Comparison of ENCODE assay signal across 8 mouse cellular contexts in genomic region chr11:23305673-23306608, GRCm38 (mm10). TPM values are rescaled to one million over a fixed set of nuclear protein-coding genes. Genes with fewer than 3 reads are reported as not detected.
DNase-seq lines count a peak whose midpoint lies in the region; ATAC-seq and TF ChIP-seq lines count a peak whose summit lies in the region.

No protein-coding gene starts in this region.

- under 1% methylated on average over 96 of the region's 98 CpGs for WGBS in cerebellum, adult 2 months
- under 1% methylated on average over 90 of the region's 98 CpGs for WGBS in hindbrain, embryonic 10.5 days
- 1% methylated on average over 59 of the region's 98 CpGs for WGBS in lung, postnatal 0 days

- no peak for TF ChIP-seq RAD21 in MEL (IDR thresholded peaks at IDR 0.05; ENCODE audit: low read depth, low read length)

- DNase-seq in MEL (ENCODE audit: low read depth, low spot score), result peak; percentile 98
- peak; percentile 97 to 98 for DNase-seq in cerebellum, adult 2 months
- DNase-seq in forelimb bud, embryonic 11.5 days (ENCODE audit: low read depth, low spot score), result peak; percentile 94
- DNase-seq in hindbrain, embryonic 10.5 days (ENCODE audit: low spot score), result peak; percentile 97
- peak; percentile 97 for DNase-seq in layer of hippocampus, adult 9-11 months
- peak; percentile 100 for DNase-seq in lung, postnatal 0 days (ENCODE audit: low spot score)
- DNase-seq in ovary, postnatal 14 days (ENCODE audit: low spot score), result peak; percentile 92
- peak; percentile 96 for DNase-seq in thymus, postnatal 14 days

- H3K4me3 ChIP-seq in MEL (ENCODE audit: control insufficient read depth in 1 of 2, insufficient read depth in 1 of 2, low read depth in 2 of 2, low read length in 2 of 2), result peak overlapping the region; percentile 76 to 86
- H3K4me3 ChIP-seq in cerebellum, adult 2 months (replicated peaks; ENCODE audit: insufficient read depth, low read depth, low read length), result peak overlapping the region; percentile 68
- H3K4me3 ChIP-seq in hindbrain, embryonic 10.5 days, result peak overlapping the region; percentile 92
- peak overlapping the region; percentile 94 for H3K4me3 ChIP-seq in lung, postnatal 0 days (ENCODE audit: low read depth, low read length)

- H3K27me3 ChIP-seq in MEL (ENCODE audit: control insufficient read depth in 1 of 2, insufficient read depth in 2 of 2, low read length in 2 of 2), result no peaks in the 10 kb centered on the region
- no peaks in the 10 kb centered on the region for H3K27me3 ChIP-seq in cerebellum, adult 2 months (ENCODE audit: control insufficient read depth, insufficient read depth, low read length)
- no peaks in the 10 kb centered on the region for H3K27me3 ChIP-seq in hindbrain, embryonic 10.5 days (ENCODE audit: insufficient read depth, poor library complexity, severe bottlenecking)
- no peaks in the 10 kb centered on the region for H3K27me3 ChIP-seq in lung, postnatal 0 days (replicated peaks; ENCODE audit: insufficient read depth, low read length)

- H3K9ac ChIP-seq in MEL (ENCODE audit: control insufficient read depth, low read depth, low read length, poor library complexity, severe bottlenecking), result peak overlapping the region; percentile 98
- H3K9ac ChIP-seq in lung, postnatal 0 days (replicated peaks; ENCODE audit: low read depth), result peak overlapping the region; percentile 95

- ATAC-seq in lung, postnatal 0 days, result peak; percentile 98

- H3K4me2 ChIP-seq in lung, postnatal 0 days (replicated peaks; ENCODE audit: low read depth, low read length), result peak overlapping the region; percentile 65

- TF ChIP-seq POLR2A in MEL (IDR thresholded peaks at IDR 0.05; ENCODE audit: control insufficient read depth in 1 of 2, insufficient read depth in 1 of 2, low read depth in 1 of 2, low read length in 2 of 2, poor library complexity in 1 of 2), result peak; percentile 79 to 98
- TF ChIP-seq POLR2A in cerebellum, adult 2 months (IDR thresholded peaks at IDR 0.05; ENCODE audit: borderline replicate concordance, insufficient read depth, low read length), result peak; percentile 54

- H3K9me3 ChIP-seq in MEL (replicated peaks; ENCODE audit: insufficient read depth, low read length), result no peaks in the 10 kb centered on the region
- no peaks in the 10 kb centered on the region for H3K9me3 ChIP-seq in hindbrain, embryonic 10.5 days
- H3K9me3 ChIP-seq in lung, postnatal 0 days (ENCODE audit: low read length), result no peaks in the 10 kb centered on the region

- H3K4me1 ChIP-seq in MEL (ENCODE audit: control insufficient read depth in 1 of 2, insufficient read depth in 2 of 2, low read length in 2 of 2), result peaks cover 3% of the 10 kb centered on the region in 2 experiments; a peak in 3 of 4 replicates
- peaks cover 3% of the 10 kb centered on the region; the same call in 1 of the 2 replicates for H3K4me1 ChIP-seq in cerebellum, adult 2 months (ENCODE audit: control insufficient read depth, insufficient read depth, low read length)
- peaks cover 16% of the 10 kb centered on the region for H3K4me1 ChIP-seq in hindbrain, embryonic 10.5 days (replicated peaks)
- H3K4me1 ChIP-seq in lung, postnatal 0 days (ENCODE audit: insufficient read depth, low read depth, low read length), result peaks cover 8% of the 10 kb centered on the region; the same call in 1 of the 2 replicates

- peaks cover 36% of the 10 kb centered on the region for H3K79me2 ChIP-seq in MEL (ENCODE audit: control insufficient read depth, insufficient read depth, low read length, poor library complexity)

- peak in 1 of 2 experiments; percentile 30; a peak in 2 of 4 replicates for TF ChIP-seq EP300 in MEL (IDR thresholded peaks at IDR 0.05; ENCODE audit: low read depth in 1 of 2, low read length in 2 of 2)
- no peak for TF ChIP-seq EP300 in lung, postnatal 0 days (IDR thresholded peaks at IDR 0.05)

- H3K36me3 ChIP-seq in MEL (ENCODE audit: control insufficient read depth in 1 of 2, insufficient read depth in 2 of 2, low read length in 2 of 2), result peaks cover 3 to 22% of the 10 kb centered on the region in 2 experiments
- H3K36me3 ChIP-seq in hindbrain, embryonic 10.5 days, result no peaks in the 10 kb centered on the region
- H3K36me3 ChIP-seq in lung, postnatal 0 days (ENCODE audit: insufficient read depth, low read length), result no peaks in the 10 kb centered on the region

- no peak for TF ChIP-seq CTCF in MEL (IDR thresholded peaks at IDR 0.05 in 2 of 3, conservative IDR thresholded peaks at IDR 0.05 in 1 of 3; ENCODE audit: control insufficient read depth in 1 of 3, insufficient read depth in 1 of 3, low read depth in 2 of 3, low read length in 3 of 3, poor library complexity in 1 of 3, severe bottlenecking in 1 of 3)
- TF ChIP-seq CTCF in cerebellum, adult 2 months (IDR thresholded peaks at IDR 0.05; ENCODE audit: borderline replicate concordance, insufficient read depth, low read depth, low read length), result no peak
- no peak for TF ChIP-seq CTCF in lung, postnatal 0 days (IDR thresholded peaks at IDR 0.05)

- peak overlapping the region; percentile 98 for H3K27ac ChIP-seq in MEL (ENCODE audit: control insufficient read depth, low read depth, low read length)
- H3K27ac ChIP-seq in cerebellum, adult 2 months (ENCODE audit: insufficient read depth, low read length), result peak overlapping the region; percentile 98
- peak overlapping the region; percentile 99 for H3K27ac ChIP-seq in hindbrain, embryonic 10.5 days
- peak overlapping the region; percentile 98 for H3K27ac ChIP-seq in lung, postnatal 0 days (ENCODE audit: low read length)

TF ChIP-seq in MEL, 35 proteins besides CTCF, POLR2A, EP300 and RAD21:
- TF ChIP-seq KAT2A (conservative IDR thresholded peaks at IDR 0.05; ENCODE audit: low read depth, low read length) (no peak; the same call in 1 of the 2 replicates), NRF1 (IDR thresholded peaks at IDR 0.05; ENCODE audit: insufficient read depth, low read depth, low read length, poor library complexity, severe bottlenecking) (peak; percentile 60), SIN3A (IDR thresholded peaks at IDR 0.05; ENCODE audit: low read length) (peak; percentile 1; the same call in 1 of the 2 replicates), MAFK (IDR thresholded peaks at IDR 0.05; ENCODE audit: borderline replicate concordance, low read depth, low read length) (no peak), E2F4 (IDR thresholded peaks at IDR 0.05; ENCODE audit: borderline replicate concordance, low read depth, low read length) (no peak), POLR2AphosphoS5 (IDR thresholded peaks at IDR 0.05; ENCODE audit: borderline replicate concordance, low read depth, low read length) (no peak), CHD1 (IDR thresholded peaks at IDR 0.05; ENCODE audit: low read depth, low read length) (peak; percentile 84; the same call in 1 of the 2 replicates), MYC (IDR thresholded peaks at IDR 0.05; ENCODE audit: low read depth, low read length) (peak; percentile 88), ZKSCAN1 (IDR thresholded peaks at IDR 0.05; ENCODE audit: low read depth, low read length) (no peak), MAX (IDR thresholded peaks at IDR 0.05; ENCODE audit: low read length) (peak; percentile 82), HCFC1 (IDR thresholded peaks at IDR 0.05; ENCODE audit: low read depth, low read length) (peak; percentile 77), MEF2A (IDR thresholded peaks at IDR 0.05; ENCODE audit: extremely low read depth, insufficient replicate concordance, low read depth, low read length, poor library complexity, severe bottlenecking) (no peak), MAZ (IDR thresholded peaks at IDR 0.05; ENCODE audit: low read depth, low read length) (peak; percentile 98), POLR2AphosphoS2 (IDR thresholded peaks at IDR 0.05; ENCODE audit: low read length) (peak; percentile 80; the same call in 1 of the 2 replicates), ETS1 (IDR thresholded peaks at IDR 0.05; ENCODE audit: low read depth, low read length) (peak; percentile 26; the same call in 1 of the 2 replicates), NELFE (IDR thresholded peaks at IDR 0.05; ENCODE audit: low read depth, low read length) (peak; percentile 91), ZMIZ1 (IDR thresholded peaks at IDR 0.05; ENCODE audit: low read depth, low read length) (peak; percentile 96), MXI1 (IDR thresholded peaks at IDR 0.05; ENCODE audit: low read depth, low read length) (peak; percentile 19; the same call in 1 of the 2 replicates), SMC3 (IDR thresholded peaks at IDR 0.05; ENCODE audit: low read depth, low read length) (peak; percentile 21), TCF12 (IDR thresholded peaks at IDR 0.05; ENCODE audit: low read depth, low read length) (peak; percentile 61; the same call in 1 of the 2 replicates), GABPA (IDR thresholded peaks at IDR 0.05; ENCODE audit: low read depth, low read length) (no peak), ELF1 (IDR thresholded peaks at IDR 0.05; ENCODE audit: low read depth, low read length) (peak; percentile 75)

RNA-seq across cellular contexts. Expression of gene Usp34, which starts 0.8 kb away (rescaled TPM):
- total RNA-seq in MEL (2012; rRNA removed), result 30.4 and 36.8 TPM in 2 replicates
- polyA plus RNA-seq in MEL (2012; ENCODE audit: insufficient read depth in 1 of 2, insufficient read length in 2 of 2, low read depth in 1 of 2, low replicate concordance in 2 of 2, missing spikeins in 1 of 2), result 10 to 100 TPM; 34.9 to 36.6 TPM
- polyA plus RNA-seq in cerebellum, adult 2 months (2012; rRNA removed), result 51.1 and 57.2 TPM in 2 replicates
- 18.6 and 21.3 TPM in 2 replicates for polyA plus RNA-seq in hindbrain, embryonic 10.5 days (2016; fragmentation: Nextera tagmentation; extraction: Ambion mirVana)
- 15.3 and 22.0 TPM in 2 replicates for polyA plus RNA-seq in lung, postnatal 0 days (2015; fragmentation: Nextera tagmentation; extraction: Ambion mirVana)

RNA-seq across cellular contexts. Expression of gene Xpo1, which starts 50.1 kb away (rescaled TPM):
- total RNA-seq in MEL (2012; rRNA removed), result 119 and 143 TPM in 2 replicates
- polyA plus RNA-seq in MEL (2012; ENCODE audit: insufficient read depth in 1 of 2, insufficient read length in 2 of 2, low read depth in 1 of 2, low replicate concordance in 2 of 2, missing spikeins in 1 of 2), result 100 to 1,000 TPM in 1 of 2 experiments, 10 to 100 TPM in 1; 95.0 to 276 TPM
- polyA plus RNA-seq in cerebellum, adult 2 months (2012; rRNA removed), result 39.4 and 44.1 TPM in 2 replicates
- 101 and 125 TPM in 2 replicates for polyA plus RNA-seq in hindbrain, embryonic 10.5 days (2016; fragmentation: Nextera tagmentation; extraction: Ambion mirVana)
- 17.3 and 21.8 TPM in 2 replicates for polyA plus RNA-seq in lung, postnatal 0 days (2015; fragmentation: Nextera tagmentation; extraction: Ambion mirVana)

Comparison
In these comparisons a context has a peak if more than half of its experiments do, and no peak if none do; other contexts are left out.
1. Peak in every context shown above with its lines: DNase-seq, ATAC-seq, H3K4me3 ChIP-seq and H3K27ac ChIP-seq.